Mouse (Mus musculus) 3T3-L1 (cell line): ENCODE results near the gene Rnf43.

Experiments
- DNase-seq: peaks from one replicate; pipeline ENCODE4 v3.0.0-alpha.2; 2015; ENCODE audit warnings: low read depth, low spot score

The Rnf43 gene

DNA sequence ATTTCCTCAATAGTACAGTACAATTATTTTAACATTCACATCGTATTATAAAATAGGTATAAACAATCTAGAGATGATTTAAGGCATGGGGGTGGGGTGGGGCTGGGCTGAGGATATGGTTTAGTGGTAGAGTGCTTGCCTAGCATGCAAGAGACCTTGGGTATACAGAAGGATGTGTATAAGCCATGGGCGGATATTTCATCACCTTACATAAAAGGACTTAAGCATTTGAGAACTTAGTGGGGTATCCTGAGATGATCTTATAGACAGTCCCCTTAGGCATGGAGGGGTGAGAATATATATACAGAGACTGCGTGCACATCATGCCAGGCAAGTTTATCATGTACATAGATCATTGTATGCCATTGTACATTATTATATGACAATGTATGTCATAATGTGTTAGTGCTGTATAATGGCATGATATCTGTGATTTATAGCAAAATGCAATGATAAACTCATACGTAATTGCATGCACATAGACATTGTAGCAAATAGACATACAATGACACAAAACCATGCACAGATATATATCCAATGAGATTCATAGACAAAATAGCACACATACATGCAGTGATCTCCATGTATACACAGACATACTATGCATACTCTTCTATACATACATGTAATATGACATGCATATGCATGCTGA, 96.6 kb downstream of the Rnf43 start:
- no peak for DNase-seq

DNA sequence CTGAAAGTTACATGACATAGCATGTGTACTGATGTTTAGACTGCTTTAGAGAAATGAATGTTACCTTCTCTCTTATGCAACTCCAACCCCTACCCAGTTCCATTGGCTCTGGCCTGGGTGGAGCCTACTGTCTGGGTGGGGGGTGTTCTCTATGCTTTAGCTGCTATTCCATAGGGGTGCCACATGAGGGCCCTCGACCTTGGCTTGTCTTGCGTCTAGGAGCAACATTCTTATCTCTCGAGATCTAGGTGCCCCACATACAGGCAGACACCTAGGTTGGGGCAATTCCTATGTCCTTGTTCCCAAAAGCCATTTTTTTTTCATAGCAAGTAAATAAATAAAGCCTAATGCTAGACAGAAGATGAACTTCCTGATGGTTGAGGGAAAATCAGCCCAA, 97.1 kb downstream of the Rnf43 start:
- no peak for DNase-seq

DNA sequence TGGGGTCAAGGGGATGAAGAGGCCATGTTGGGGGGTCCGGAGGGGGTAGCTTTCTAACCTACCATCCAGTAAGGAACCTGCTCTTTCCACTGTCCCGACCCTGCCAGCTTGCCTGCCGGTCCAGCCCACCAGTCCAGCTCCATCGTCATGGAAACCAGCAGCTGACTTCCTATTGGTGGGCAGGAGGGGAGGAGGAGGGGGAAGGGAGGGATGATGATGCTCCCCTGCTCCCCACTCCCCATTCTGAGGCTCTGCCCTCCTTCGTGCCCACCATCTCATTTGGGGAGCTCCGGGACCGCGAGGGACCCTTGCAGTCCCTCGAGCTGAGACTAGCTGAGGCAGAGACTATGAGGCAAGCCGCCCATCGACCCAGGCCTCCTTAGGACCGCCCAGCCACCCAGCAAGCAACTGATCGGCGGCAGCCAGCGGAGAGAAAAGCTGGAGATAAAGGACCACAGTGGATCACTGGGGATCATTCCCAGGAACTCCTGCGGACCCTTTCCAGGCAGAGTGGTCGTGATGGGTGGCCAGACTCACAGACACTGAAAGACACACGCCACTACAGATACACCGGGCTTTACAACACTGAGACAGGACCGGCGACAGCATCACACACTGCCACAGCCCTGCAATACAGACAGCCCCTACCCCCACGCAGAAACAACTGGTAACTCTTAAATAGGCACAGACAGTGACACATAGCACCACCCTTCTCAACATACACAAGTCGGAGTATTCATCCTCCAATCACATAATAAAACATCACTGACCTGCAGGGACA, 98.0 kb downstream of the Rnf43 start, which contains the start of gene Tspoap1:
TSS of gene Tspoap1 (plus strand) at position 241 of the 781 bp plus-strand sequence.
- DNase-seq: no peak

DNA sequence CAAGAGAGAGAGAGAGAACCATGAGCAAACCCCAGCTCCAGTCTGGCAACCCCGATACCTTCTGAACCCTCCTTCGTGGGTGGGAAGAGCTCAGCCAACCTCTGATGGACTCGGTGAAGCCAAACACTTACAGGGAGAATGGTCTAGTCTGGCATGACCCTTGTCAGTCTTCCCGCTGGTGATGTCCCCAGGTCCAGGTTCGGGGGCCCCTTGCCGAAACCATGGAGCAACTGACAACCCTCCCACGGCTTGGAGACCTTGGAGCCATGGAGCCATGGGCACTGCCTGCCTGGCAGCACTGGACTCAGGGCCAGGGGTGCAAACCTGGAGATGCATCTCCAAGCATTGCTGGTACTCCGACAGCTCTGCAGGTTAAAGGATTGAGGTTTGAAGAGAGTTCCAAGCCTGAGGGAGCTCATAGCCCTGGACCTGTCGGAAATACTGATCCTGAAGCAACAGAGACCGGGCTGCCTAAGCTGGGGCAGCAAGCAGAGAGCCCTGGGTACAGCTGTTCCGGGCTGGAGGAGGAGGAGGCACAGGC, 98.7 kb downstream of the Rnf43 start:
- no peak for DNase-seq

DNA sequence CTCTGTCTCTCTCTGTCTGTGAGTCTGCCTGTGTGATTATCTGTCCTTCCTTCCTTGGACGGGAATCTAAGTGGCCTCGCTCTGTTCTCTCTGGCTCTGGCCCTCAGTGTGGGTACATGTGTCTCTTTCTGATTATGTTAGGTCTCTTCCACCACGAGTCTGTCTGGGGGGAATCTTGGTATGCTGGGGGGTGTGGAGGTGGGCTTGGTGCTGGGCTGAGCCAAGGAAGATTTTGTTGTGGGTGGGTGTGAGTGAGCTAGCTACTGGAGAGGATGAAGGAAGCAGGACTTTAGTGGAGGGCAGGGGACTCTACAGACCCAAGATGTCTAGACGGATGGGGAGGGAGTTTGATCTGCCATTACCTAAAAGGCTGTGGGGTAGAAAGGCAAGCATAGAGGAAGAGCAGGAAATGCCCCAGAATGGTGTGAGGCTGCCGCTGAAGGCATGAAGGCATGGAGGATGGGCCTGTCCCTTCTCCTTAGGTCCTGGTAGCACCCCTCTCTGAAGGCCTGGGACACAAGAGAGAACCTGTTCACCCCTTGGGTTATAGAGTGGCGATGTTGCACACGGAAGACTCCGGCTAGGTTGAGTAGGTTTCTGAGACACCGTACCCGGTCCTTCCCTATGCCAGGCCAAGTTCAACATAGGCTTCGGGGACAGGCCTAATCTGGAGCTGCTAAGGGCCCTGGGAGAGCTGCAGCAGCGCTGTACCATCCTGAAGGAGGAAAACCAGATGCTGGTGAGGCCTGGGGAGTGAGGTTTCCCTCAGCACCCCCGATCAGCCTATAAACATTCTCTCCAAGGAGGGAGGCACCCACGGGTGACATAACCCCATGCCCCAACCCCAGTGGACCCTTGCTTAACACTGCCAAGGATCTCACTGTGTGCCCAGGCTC, 99.5 kb downstream of the Rnf43 start:
- DNase-seq: no peak

DNA sequence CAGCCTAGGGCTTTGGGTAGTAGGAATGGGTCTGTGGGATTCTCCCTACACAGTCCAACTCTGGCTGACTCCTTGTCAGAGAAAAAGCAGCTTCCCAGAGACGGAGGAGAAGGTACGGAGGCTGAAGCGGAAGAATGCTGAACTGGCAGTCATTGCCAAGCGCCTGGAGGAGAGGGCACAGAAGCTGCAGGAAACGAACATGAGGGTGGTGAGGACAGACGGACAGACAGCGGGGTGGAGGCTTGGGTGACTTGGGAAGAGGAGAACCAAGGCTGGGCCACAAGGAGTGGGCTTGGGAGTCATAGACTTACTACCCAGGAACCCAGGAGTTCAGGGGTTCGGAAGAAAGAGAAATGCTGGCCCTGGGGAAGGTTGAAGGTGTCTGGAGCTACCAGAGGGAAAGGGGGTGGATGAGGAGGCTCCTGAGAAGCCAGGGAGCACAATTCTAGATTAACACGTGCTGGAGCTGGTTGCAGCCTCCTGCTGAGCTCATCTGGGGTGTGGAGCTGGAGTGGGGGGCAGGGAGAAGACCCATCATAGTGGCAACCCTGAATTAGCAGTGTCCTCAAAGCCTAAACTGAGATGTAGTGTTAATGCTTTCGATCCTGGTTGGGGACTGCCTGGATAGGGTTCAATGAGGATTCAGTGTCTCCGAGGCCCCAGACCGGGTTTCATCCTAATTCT, 100.3 kb downstream of the Rnf43 start:
- no peak for DNase-seq

DNA sequence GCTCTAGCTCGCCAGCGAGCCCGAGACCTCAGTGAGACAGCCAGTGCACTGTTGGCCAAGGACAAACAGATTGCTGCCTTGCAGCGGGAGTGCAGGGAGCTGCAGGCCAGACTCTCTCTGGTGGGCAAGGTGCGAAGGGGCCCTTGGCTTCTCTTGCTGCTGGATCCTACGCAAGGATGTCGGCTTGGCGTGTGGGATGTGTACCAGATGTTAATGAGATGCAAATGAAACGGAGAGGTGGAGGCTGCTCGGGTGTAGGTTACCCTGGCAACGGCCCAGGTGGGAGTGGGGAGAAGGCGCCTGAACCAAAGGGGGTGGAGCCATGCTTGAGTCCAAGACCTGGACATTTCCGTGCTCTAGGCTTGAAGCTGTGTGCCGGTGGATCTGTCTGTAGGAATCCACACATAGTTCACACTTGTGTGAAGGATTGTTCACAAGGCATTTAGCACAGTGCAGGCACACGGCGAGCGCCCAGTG, 101.0 kb downstream of the Rnf43 start:
- no peak for DNase-seq

DNA sequence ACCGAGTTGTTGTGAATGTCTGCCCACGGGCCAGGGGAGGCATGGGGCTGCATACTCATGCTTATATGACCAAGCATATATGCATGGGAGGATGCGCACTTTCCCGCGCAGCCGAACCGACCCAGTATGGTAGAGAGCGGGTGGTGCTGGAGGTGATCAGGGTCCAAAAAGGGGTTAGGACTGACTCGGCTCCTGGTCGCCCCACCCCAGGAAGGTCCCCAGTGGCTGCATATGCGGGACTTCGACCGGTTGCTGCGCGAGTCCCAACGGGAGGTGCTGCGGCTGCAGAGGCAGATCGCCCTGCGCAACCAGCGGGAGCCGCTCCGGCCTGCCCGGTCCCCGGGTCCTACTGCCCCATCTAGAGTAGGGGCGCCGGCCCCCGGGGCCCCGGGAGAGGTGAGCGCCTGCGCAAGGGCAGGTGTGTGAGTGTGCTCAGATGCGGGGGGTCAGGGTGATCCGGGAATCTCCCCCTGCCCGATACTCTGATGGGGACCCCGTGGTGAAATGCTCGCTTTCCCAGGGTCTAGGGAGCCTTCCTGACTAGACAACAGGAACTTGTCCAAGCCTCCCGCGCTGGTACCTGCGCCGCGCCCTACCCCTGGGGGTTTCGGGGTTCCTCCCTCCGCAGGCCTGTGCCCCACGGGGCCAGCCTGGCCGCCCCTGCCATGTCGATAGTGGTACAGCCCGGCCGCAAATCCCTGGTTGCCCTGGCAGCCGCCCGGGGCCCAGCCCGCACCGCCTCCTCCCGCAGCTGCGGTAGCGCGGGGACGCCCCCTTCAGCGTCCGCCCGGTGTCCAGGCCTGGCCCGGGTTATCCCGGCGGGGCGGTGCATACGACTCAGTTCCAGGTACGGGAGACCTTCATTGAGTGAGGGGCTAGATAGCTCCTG, 101.7 kb downstream of the Rnf43 start:
- DNase-seq: no peak

DNA sequence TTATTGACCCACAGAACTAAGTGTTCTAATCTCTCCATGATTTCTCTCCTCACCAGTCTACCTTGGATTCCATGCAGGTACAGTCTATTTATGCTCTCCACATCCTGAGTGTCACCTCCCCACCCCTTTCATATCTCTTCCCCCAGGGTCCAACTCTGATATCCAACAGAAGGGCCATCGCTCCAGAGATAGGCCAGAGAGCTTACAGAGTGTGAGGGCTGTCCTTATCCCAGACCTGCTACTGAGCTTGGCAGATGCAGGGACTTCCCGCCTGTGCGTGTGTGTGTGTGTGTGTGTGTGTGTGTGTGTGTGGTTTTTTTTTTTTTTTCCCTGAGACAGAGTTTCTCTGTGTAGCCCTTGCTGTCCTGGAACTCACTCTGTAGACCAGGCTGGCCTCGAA, 106.2 kb downstream of the Rnf43 start:
- no peak for DNase-seq

DNA sequence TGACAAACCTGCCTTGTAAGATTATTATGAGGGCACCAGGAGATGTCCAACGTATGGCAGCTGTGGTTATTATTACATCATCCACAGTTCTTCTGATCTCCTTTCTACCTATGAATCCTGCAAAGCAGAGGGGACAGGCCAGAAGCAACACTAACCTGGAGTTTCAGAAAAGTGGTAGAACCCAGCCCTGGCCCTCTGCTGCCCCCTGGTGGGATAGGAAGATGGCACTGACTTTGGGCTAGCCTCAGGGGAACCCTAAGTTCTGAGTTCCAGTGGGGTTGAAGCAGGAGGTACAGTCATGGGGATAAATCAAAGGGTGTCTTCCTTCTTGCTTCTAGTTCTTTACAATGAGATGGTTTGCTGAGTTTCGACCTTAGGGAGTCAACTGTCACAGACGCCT, 108.5 kb downstream of the Rnf43 start:
- DNase-seq: peak; percentile 71

DNA sequence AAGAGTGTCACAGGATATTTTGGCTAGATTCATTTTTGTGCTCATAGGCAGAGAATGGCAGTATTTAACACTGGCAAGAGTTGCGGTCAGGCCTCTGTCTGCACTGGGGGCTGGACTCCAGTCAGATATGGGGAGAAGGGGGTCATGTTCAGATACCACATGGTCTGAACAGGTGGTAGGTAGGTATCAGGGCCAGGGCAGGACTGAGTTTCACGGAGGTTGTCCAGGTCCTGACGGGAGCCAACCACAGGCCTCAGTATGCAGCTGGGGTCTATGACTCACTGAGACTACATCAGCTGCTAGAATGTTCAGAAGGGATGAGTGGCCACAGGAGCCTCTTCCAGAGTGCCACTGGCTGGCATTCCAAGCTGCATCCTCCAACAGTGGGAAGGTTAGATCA, 109.8 kb downstream of the Rnf43 start:
- peak; percentile 31 for DNase-seq

DNA sequence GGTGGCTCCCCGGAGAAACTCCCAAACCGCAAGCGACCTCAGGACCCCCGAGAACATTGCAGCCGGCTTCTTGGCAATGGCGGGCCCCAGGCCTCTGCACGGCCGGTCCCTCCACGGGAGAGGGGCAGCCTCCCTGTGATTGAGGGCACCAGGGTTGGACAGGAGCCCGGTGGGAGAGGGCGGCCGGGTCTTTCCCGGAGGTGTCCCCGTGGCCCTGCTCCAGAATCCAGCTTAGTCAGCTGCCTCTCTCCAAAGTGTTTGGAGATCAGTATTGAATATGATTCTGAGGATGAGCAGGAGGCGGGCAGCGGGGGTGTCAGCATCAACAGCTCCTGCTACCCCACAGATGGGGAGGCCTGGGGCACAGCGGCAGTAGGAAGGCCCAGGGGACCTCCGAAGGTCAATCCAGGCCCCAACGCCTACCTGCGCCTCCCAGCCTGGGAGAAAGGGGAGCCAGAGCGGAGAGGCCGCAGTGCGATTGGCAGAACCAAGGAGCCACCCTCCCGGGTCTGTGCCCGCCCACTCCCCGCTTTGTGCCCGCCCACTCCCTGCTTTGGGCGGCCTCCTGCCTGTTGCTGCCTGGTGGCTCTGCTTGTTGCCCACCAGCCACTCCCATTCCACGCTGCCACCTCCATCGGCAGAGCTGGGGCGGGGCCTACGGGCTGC, 115.7 kb downstream of the Rnf43 start:
- no peak for DNase-seq

DNA sequence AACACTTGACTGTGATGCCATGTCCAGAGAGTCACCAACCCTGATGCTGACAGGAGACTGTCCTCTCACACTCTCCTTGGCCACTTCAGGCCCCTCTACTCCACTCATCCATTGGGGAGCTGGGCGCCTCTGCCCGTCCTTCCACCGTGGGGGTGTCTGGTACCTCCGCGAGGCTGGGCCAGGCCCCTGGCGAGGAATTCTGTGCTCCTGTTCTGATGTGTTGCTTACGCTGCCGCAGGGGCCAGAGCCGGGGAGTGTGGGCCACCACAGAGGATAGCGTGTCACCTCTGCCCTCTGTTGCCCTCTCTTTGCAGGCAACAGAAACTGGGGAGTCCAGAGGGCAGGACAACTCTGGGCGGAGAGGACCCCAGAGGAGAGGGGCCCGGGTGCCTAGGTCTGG, 116.4 kb downstream of the Rnf43 start:
- no peak for DNase-seq

DNA sequence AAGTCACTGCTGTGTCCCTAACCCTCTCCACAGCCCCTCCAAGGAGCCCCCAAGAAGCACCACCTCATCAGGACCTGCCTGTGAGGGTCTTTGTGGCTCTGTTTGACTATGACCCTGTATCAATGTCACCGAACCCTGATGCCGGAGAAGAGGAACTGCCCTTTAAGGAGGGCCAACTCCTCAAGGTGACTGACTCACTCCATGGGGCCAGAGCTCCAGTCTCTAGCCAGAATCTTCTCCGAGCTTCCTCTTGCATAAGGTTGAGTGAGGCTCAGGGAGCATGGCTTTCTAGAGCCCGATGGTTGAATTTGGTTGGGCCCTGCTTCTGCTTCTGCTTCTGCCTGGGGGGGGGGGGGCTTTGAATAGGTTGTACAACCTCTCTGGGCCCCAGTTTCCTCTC, 116.9 kb downstream of the Rnf43 start:
- DNase-seq: no peak

DNA sequence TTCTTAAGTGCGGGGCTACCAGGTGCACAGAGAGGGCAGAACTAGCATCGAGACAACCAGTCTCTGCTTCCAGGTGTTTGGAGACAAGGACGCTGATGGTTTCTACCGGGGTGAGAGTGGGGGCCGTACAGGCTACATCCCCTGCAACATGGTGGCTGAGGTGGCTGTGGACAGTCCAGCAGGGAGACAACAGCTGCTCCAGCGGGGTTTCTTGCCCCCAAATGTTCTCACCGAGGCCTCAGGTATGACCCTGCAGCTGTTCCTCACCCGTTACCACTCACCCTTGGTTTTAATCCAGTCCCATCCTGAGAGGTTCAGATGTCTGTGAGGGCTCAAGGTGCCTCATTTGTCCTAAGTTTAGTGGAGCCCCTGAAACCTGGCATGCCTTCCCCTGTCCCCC, 117.6 kb downstream of the Rnf43 start:
- no peak for DNase-seq
